Mouse (Mus musculus): ENCODE measurements around the gene Tamm41. TPM values are rescaled to one million over a fixed set of nuclear protein-coding genes. Genes with fewer than 3 reads are reported as not detected.

Gene Tamm41
- polyA plus RNA-seq, 1 experiment = 31.8 TPM

- H3K4me1 ChIP-seq (ENCODE audit: control insufficient read depth, insufficient read depth, insufficient read length, low read length) = peaks cover 13% of the 10 kb centered on the region
- H3K27ac ChIP-seq (ENCODE audit: insufficient read depth, low read depth, low read length) = peak overlapping the region; percentile 55
- TF ChIP-seq CTCF (IDR thresholded peaks at IDR 0.05; ENCODE audit: extremely low read depth, insufficient read length, insufficient replicate concordance, low read depth, low read length) (no peak), POLR2A (IDR thresholded peaks at IDR 0.05; ENCODE audit: low read depth, low read length) (peak; percentile 69; the same call in 1 of the 2 replicates)
- under 1% methylated on average over 79 of the region's 82 CpGs for WGBS
- no peaks in the 10 kb centered on the region for H3K27me3 ChIP-seq (ENCODE audit: control insufficient read depth, insufficient read depth, low read length)
- no peaks in the 10 kb centered on the region for H3K36me3 ChIP-seq (ENCODE audit: control insufficient read depth, insufficient read depth, low read length)
- peak overlapping the region; percentile 82 for H3K4me3 ChIP-seq (ENCODE audit: low read depth, low read length)
Observed at GRCm38 (mm10) chr6:114968361-114969212, 69.1 kb downstream of the Tamm41 start.

- no peak for TF ChIP-seq CTCF (IDR thresholded peaks at IDR 0.05; ENCODE audit: extremely low read depth, insufficient read length, insufficient replicate concordance, low read depth, low read length)
- no peak for TF ChIP-seq POLR2A (IDR thresholded peaks at IDR 0.05; ENCODE audit: low read depth, low read length)
- H3K4me1 ChIP-seq (ENCODE audit: control insufficient read depth, insufficient read depth, insufficient read length, low read length) = peaks cover 15% of the 10 kb centered on the region
- H3K4me3 ChIP-seq (ENCODE audit: low read depth, low read length) = peak overlapping the region; percentile 52
- 0 out of 2 replicates have a peak overlapping the region, but pooled peaks have one; percentile 18 for H3K27ac ChIP-seq (ENCODE audit: insufficient read depth, low read depth, low read length)
- H3K36me3 ChIP-seq (ENCODE audit: control insufficient read depth, insufficient read depth, low read length) = no peaks in the 10 kb centered on the region
- H3K27me3 ChIP-seq (ENCODE audit: control insufficient read depth, insufficient read depth, low read length) = no peaks in the 10 kb centered on the region
- WGBS = 28% methylated on average over 12 of the region's 12 CpGs
Observed at GRCm38 (mm10) chr6:114967623-114968022, 70.1 kb downstream of the Tamm41 start.

- peaks cover 18% of the 10 kb centered on the region for H3K4me1 ChIP-seq (ENCODE audit: control insufficient read depth, insufficient read depth, insufficient read length, low read length)
- H3K27ac ChIP-seq (ENCODE audit: insufficient read depth, low read depth, low read length) = no peak overlapping the region
- H3K4me3 ChIP-seq (ENCODE audit: low read depth, low read length) = no peak overlapping the region
- TF ChIP-seq CTCF (IDR thresholded peaks at IDR 0.05; ENCODE audit: extremely low read depth, insufficient read length, insufficient replicate concordance, low read depth, low read length) (no peak), POLR2A (IDR thresholded peaks at IDR 0.05; ENCODE audit: low read depth, low read length) (no peak)
- H3K36me3 ChIP-seq (ENCODE audit: control insufficient read depth, insufficient read depth, low read length) = no peaks in the 10 kb centered on the region
- no peaks in the 10 kb centered on the region for H3K27me3 ChIP-seq (ENCODE audit: control insufficient read depth, insufficient read depth, low read length)
- WGBS = 17% methylated on average over 2 of the region's 2 CpGs
Observed at GRCm38 (mm10) chr6:114966396-114967154, 71.1 kb downstream of the Tamm41 start.

- Histone ChIP-seq H3K4me1 (ENCODE audit: control insufficient read depth, insufficient read depth, insufficient read length, low read length) (peaks cover 18% of the 10 kb centered on the region), H3K27me3 (ENCODE audit: control insufficient read depth, insufficient read depth, low read length) (no peaks in the 10 kb centered on the region), H3K4me3 (ENCODE audit: low read depth, low read length) (no peak overlapping the region), H3K27ac (ENCODE audit: insufficient read depth, low read depth, low read length) (no peak overlapping the region), H3K36me3 (ENCODE audit: control insufficient read depth, insufficient read depth, low read length) (no peaks in the 10 kb centered on the region; the same call in 1 of the 2 replicates)
- TF ChIP-seq CTCF (IDR thresholded peaks at IDR 0.05; ENCODE audit: extremely low read depth, insufficient read length, insufficient replicate concordance, low read depth, low read length) (no peak), POLR2A (IDR thresholded peaks at IDR 0.05; ENCODE audit: low read depth, low read length) (no peak)
- 35% methylated on average over 3 of the region's 3 CpGs for WGBS
Observed at GRCm38 (mm10) chr6:114965802-114966201, 71.9 kb downstream of the Tamm41 start.

- no peaks in the 10 kb centered on the region for H3K27me3 ChIP-seq (ENCODE audit: control insufficient read depth, insufficient read depth, low read length)
- WGBS = 31% methylated on average over 8 of the region's 8 CpGs
- no peak overlapping the region for H3K4me3 ChIP-seq (ENCODE audit: low read depth, low read length)
- H3K27ac ChIP-seq (ENCODE audit: insufficient read depth, low read depth, low read length) = no peak overlapping the region
- no peaks in the 10 kb centered on the region; the same call in 1 of the 2 replicates for H3K36me3 ChIP-seq (ENCODE audit: control insufficient read depth, insufficient read depth, low read length)
- no peak for TF ChIP-seq POLR2A (IDR thresholded peaks at IDR 0.05; ENCODE audit: low read depth, low read length)
- no peak for TF ChIP-seq CTCF (IDR thresholded peaks at IDR 0.05; ENCODE audit: extremely low read depth, insufficient read length, insufficient replicate concordance, low read depth, low read length)
- peaks cover 18% of the 10 kb centered on the region for H3K4me1 ChIP-seq (ENCODE audit: control insufficient read depth, insufficient read depth, insufficient read length, low read length)
Observed at GRCm38 (mm10) chr6:114965396-114965795, 72.3 kb downstream of the Tamm41 start.

- 46% methylated on average over 2 of the region's 2 CpGs for WGBS
- Histone ChIP-seq H3K4me3 (ENCODE audit: low read depth, low read length) (no peak overlapping the region), H3K27me3 (ENCODE audit: control insufficient read depth, insufficient read depth, low read length) (no peaks in the 10 kb centered on the region), H3K4me1 (ENCODE audit: control insufficient read depth, insufficient read depth, insufficient read length, low read length) (peaks cover 18% of the 10 kb centered on the region), H3K36me3 (ENCODE audit: control insufficient read depth, insufficient read depth, low read length) (peaks cover 2% of the 10 kb centered on the region; the same call in 1 of the 2 replicates), H3K27ac (ENCODE audit: insufficient read depth, low read depth, low read length) (no peak overlapping the region)
- TF ChIP-seq CTCF (IDR thresholded peaks at IDR 0.05; ENCODE audit: extremely low read depth, insufficient read length, insufficient replicate concordance, low read depth, low read length) (no peak), POLR2A (IDR thresholded peaks at IDR 0.05; ENCODE audit: low read depth, low read length) (no peak)
Observed at GRCm38 (mm10) chr6:114964235-114964634, 73.4 kb downstream of the Tamm41 start.

GRCm38 (mm10) chr6:114963636-114964035 lies 74.0 kb downstream of the Tamm41 start:
- H3K27ac ChIP-seq (ENCODE audit: insufficient read depth, low read depth, low read length) = no peak overlapping the region
- peaks cover 2% of the 10 kb centered on the region; the same call in 1 of the 2 replicates for H3K36me3 ChIP-seq (ENCODE audit: control insufficient read depth, insufficient read depth, low read length)
- H3K4me1 ChIP-seq (ENCODE audit: control insufficient read depth, insufficient read depth, insufficient read length, low read length) = peaks cover 18% of the 10 kb centered on the region; the same call in 1 of the 2 replicates
- TF ChIP-seq POLR2A (IDR thresholded peaks at IDR 0.05; ENCODE audit: low read depth, low read length) (no peak), CTCF (IDR thresholded peaks at IDR 0.05; ENCODE audit: extremely low read depth, insufficient read length, insufficient replicate concordance, low read depth, low read length) (no peak)
- no peak overlapping the region for H3K4me3 ChIP-seq (ENCODE audit: low read depth, low read length)
- WGBS = 57% methylated on average over 5 of the region's 5 CpGs
- no peaks in the 10 kb centered on the region for H3K27me3 ChIP-seq (ENCODE audit: control insufficient read depth, insufficient read depth, low read length)

Data from small intestine, adult 2 months (tissue).